ENCODE assay signal across 8 mouse cellular contexts in genomic region chr1:73998925-73999375, GRCm38 (mm10).
A peak's percentile ranks its signal among the peaks of the same experiment; 100 is the strongest.
DNase-seq lines count a peak whose midpoint lies in the region; ATAC-seq and TF ChIP-seq lines count a peak whose summit lies in the region.

No protein-coding gene starts in this region.

- H3K36me3 ChIP-seq in kidney, embryonic 16.5 days (ENCODE audit: insufficient read depth, low read length) = peaks cover 11% of the 10 kb centered on the region
- peaks cover 33% of the 10 kb centered on the region for H3K36me3 ChIP-seq in limb, embryonic 14.5 days (ENCODE audit: control insufficient read depth, insufficient read depth, low read length)
- no peaks in the 10 kb centered on the region for H3K36me3 ChIP-seq in hindbrain, embryonic 12.5 days

- H3K9ac ChIP-seq in kidney, embryonic 16.5 days (replicated peaks; ENCODE audit: low read length) = no peak overlapping the region
- peak overlapping the region; percentile 21; the same call in 1 of the 2 replicates for H3K9ac ChIP-seq in limb, embryonic 14.5 days (ENCODE audit: low read depth, low read length, severe bottlenecking)
- H3K9ac ChIP-seq in hindbrain, embryonic 12.5 days = no peak overlapping the region

- ATAC-seq in kidney, embryonic 16.5 days (ENCODE audit: low FRiP score, low TSS enrichment) = no peak
- ATAC-seq in granulocyte monocyte progenitor cell, adult 5-6 weeks (replicated peaks; ENCODE audit: poor library complexity, severe bottlenecking) = peak; percentile 57
- 0 out of 2 replicates have a peak, but pooled peaks have one; percentile 6 for ATAC-seq in limb, embryonic 14.5 days (ENCODE audit: low FRiP score, low read depth)
- ATAC-seq in hindbrain, embryonic 12.5 days (ENCODE audit: low FRiP score) = no peak
- ATAC-seq in monocyte, adult 5-6 weeks (replicated peaks; ENCODE audit: insufficient number of reproducible peaks, low FRiP score, low TSS enrichment, poor library complexity, severe bottlenecking) = no peak

- TF ChIP-seq CTCF in olfactory bulb, adult 2 months (IDR thresholded peaks at IDR 0.05; ENCODE audit: insufficient read depth, low read depth, low read length) = no peak

- no peak for TF ChIP-seq POLR2A in limb, embryonic 14.5 days (IDR thresholded peaks at IDR 0.05; ENCODE audit: borderline replicate concordance, extremely low read depth, insufficient read depth, insufficient read length)
- no peak for TF ChIP-seq POLR2A in olfactory bulb, adult 2 months (IDR thresholded peaks at IDR 0.05; ENCODE audit: insufficient read depth, low read depth, low read length)

- DNase-seq in kidney, adult 11 months = no peak
- DNase-seq in limb, embryonic 14.5 days (ENCODE audit: low spot score) = no peak
- DNase-seq in cerebellum, adult 9-10 months = no peak

- H3K27ac ChIP-seq in kidney, embryonic 16.5 days (ENCODE audit: low read length) = peak overlapping the region; percentile 84
- peak overlapping the region; percentile 72; the same call in 1 of the 2 replicates for H3K27ac ChIP-seq in limb, embryonic 14.5 days (replicated peaks; ENCODE audit: low read depth, low read length)
- peak overlapping the region; percentile 59 for H3K27ac ChIP-seq in olfactory bulb, adult 2 months (ENCODE audit: insufficient read depth, low read depth, low read length)
- no peak overlapping the region for H3K27ac ChIP-seq in hindbrain, embryonic 12.5 days

- H3K27me3 ChIP-seq in kidney, embryonic 16.5 days (ENCODE audit: insufficient read depth, low read length) = no peaks in the 10 kb centered on the region
- no peaks in the 10 kb centered on the region for H3K27me3 ChIP-seq in limb, embryonic 14.5 days (ENCODE audit: control insufficient read depth, insufficient read depth, low read length)
- no peaks in the 10 kb centered on the region for H3K27me3 ChIP-seq in hindbrain, embryonic 12.5 days

- peaks cover 37% of the 10 kb centered on the region for H3K4me1 ChIP-seq in kidney, embryonic 16.5 days (ENCODE audit: insufficient read depth, low read length)
- peaks cover 39% of the 10 kb centered on the region for H3K4me1 ChIP-seq in limb, embryonic 14.5 days (ENCODE audit: control insufficient read depth, insufficient read depth, low read length)
- H3K4me1 ChIP-seq in olfactory bulb, adult 2 months (ENCODE audit: control insufficient read depth, insufficient read depth, low read length) = peaks cover 19% of the 10 kb centered on the region
- H3K4me1 ChIP-seq in hindbrain, embryonic 12.5 days = peaks cover 19% of the 10 kb centered on the region

- 52% methylated on average over 5 of the region's 5 CpGs for WGBS in kidney, embryonic 16.5 days
- WGBS in limb, embryonic 14.5 days = 41% methylated on average over 5 of the region's 5 CpGs
- 81% methylated on average over 5 of the region's 5 CpGs for WGBS in olfactory bulb, adult 2 months
- WGBS in hindbrain, embryonic 12.5 days = 75% methylated on average over 5 of the region's 5 CpGs

- no peaks in the 10 kb centered on the region for H3K9me3 ChIP-seq in kidney, embryonic 16.5 days (ENCODE audit: low read length)
- no peaks in the 10 kb centered on the region for H3K9me3 ChIP-seq in limb, embryonic 14.5 days (ENCODE audit: control insufficient read depth, low read length)
- H3K9me3 ChIP-seq in hindbrain, embryonic 12.5 days (replicated peaks) = no peaks in the 10 kb centered on the region

- no peak overlapping the region for H3K4me3 ChIP-seq in kidney, embryonic 16.5 days (ENCODE audit: low read length)
- no peak overlapping the region for H3K4me3 ChIP-seq in limb, embryonic 14.5 days (replicated peaks; ENCODE audit: low read length)
- no peak overlapping the region for H3K4me3 ChIP-seq in olfactory bulb, adult 2 months (ENCODE audit: insufficient read depth, low read depth, low read length)
- no peak overlapping the region for H3K4me3 ChIP-seq in hindbrain, embryonic 12.5 days

- H3K4me2 ChIP-seq in kidney, embryonic 16.5 days (replicated peaks; ENCODE audit: low read depth, low read length) = no peak overlapping the region
- H3K4me2 ChIP-seq in limb, embryonic 14.5 days (replicated peaks; ENCODE audit: low read depth, low read length, severe bottlenecking) = no peak overlapping the region
- H3K4me2 ChIP-seq in hindbrain, embryonic 12.5 days (replicated peaks) = no peak overlapping the region

Comparison
In these comparisons a context has a peak if more than half of its experiments do, and no peak if none do; other contexts are left out.
1. ATAC-seq: peak in granulocyte monocyte progenitor cell, adult 5-6 weeks (single experiment) and limb, embryonic 14.5 days (single experiment); none in kidney, embryonic 16.5 days (single experiment), hindbrain, embryonic 12.5 days (single experiment) and monocyte, adult 5-6 weeks (single experiment).